Mouse (Mus musculus): ENCODE measurements around the gene Prodh2. TPM values are rescaled to one million over a fixed set of nuclear protein-coding genes. Genes with fewer than 3 reads are reported as not detected.
"Not testable (repeated sequence)": the region's sequence is repeated elsewhere in the genome, so short reads cannot be mapped to it uniquely, and the experiment has no call there.

Gene Prodh2
- total RNA-seq, 1 experiment from 2014 or later: 33.4 TPM

DNA sequence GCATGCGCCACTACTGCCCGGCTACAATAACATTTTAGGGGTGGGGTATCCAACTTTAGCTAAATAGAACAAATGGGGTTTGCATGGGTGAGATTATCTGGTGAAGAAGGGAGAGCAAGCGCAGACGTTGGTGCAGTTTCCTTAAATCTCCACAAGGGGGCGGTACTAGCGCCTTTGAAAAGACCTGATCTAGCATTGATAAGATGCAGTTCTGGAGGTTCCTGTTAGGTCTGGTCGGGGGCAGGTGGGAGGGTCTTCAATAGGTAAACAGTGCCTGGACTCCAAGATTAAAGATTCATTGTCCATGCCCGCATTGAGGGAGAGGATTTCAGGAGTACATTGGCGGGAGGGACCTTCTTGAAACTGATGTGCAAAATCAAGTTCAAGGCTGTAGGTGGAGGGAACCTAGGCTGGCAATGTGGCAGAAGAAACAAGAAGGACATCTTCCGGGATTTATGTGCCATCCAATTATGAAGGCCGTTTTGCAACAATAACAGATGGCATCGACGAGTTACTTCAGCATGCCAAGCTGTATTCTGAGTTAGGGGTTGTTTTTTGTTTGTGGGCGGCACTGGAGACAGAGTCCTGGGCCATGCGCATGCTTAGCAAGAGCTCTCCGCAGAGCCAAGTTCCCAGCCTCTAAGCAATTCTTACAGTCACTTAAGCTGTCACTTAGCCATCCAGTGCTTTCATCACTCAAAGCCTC, 3.0 kb upstream of the Prodh2 start:
- DNase-seq: peak; percentile 62

DNA sequence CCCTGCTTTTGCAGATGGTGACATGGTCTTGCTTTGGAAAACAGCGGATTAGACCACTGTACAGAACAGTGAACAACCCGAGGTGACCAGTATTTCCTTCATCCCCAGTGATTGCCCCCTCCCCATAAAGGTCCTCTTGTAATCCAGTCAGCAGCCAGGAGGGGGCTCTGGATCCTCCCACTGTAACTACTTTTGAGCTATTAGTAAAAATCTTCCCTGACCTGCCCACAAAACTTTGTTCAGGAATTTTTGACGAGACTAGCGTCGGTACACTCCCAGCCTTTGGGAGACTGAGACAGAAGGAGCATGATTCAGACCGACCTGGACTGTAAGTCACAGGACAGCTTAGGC, 2.5 kb upstream of the Prodh2 start:
- DNase-seq: no peak

DNA sequence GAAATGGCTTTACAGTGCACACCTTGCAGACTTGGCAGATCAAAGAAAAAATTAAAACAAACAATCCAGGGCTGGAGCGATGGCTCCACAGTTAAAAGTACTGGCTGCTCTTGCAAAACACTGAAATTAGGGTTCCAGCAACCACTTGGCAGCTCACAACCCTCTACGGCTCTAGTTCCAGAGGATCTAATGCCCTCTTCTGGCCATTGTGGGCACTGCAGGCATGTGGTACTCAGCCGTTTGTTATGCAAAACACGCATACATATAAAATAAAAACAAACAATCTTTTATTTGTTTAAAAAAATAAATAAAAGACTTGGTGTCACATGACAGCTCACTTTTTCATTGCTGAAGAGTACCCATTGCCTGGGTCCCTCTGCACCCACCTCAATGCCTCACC, 657 bp upstream of the Prodh2 start:
- peak; percentile 84 for DNase-seq

DNA sequence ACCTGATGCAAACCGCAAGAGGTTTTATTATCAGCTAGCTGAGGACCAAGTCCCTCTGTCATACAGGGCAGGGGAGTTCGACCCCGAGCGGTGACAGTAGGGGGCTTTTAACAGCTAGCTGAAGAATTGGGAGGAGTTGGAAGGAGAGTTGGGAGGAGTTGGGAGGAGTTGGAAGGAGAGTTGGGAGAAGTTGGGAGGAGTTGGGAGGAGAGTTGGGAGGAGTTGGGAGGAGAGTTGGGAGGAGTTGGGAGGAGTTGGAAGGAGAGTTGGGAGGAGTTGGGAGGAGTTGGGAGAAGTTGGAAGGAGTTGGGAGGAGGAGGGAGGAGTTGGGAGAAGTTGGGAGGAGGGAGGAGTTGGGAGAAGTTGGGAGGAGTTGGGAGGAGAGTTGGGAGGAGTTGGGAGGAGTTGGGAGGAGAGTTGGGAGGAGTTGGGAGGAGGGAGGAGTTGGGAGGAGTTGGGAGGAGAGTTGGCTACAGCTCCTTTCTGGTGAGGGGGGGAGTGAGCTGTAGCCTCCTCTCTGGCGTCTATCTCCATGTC, 2.2 kb downstream of the Prodh2 start:
- peak; percentile 18 for DNase-seq

GRCm38 (mm10) chr7:30501159-30501558, 7.7 kb downstream of the Prodh2 start:
- DNase-seq: not testable (repeated sequence)

GRCm38 (mm10) chr7:30508061-30508460, 14.6 kb downstream of the Prodh2 start:
- DNase-seq: no peak

DNA sequence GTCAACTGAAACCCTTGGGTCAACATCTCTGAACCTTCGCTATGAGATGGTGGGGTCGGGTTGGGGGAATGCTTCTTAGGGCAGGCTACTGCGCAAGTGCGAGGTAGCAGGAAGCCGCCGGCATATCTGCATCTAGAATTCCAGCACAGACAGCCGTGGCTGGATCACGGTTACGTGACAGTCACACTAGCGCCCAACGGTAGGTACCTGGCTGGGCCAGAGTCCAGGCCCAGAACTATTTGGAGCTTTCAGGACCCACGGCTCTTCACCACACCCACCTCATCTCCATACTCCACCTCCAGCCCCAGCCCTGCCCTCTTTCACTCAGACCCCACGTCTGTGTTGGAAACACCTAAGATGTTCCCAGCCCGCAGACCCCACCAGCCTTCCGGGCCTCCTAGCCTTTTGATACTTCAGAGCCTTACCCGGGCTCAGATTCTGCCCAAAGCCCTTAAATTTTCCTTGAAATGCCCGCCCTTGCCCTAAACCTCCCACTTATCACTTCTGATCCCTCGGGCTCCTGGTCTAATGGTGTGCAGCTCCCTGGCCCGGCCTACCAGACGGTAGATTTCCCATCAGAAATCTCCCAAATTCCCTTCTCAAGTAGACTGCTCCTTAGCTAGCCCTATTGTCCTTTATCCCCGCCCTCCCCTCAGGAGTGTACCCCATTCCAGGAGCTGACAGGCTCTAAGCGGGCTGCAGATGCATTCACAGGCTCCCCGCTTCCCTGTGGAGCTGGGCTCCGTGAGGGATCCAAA, 21.8 kb downstream of the Prodh2 start:
- no peak for DNase-seq

GRCm38 (mm10) chr7:30518325-30518724, 24.9 kb downstream of the Prodh2 start:
- DNase-seq: no peak

GRCm38 (mm10) chr7:30520396-30520795, 27.0 kb downstream of the Prodh2 start:
- DNase-seq: no peak

DNA sequence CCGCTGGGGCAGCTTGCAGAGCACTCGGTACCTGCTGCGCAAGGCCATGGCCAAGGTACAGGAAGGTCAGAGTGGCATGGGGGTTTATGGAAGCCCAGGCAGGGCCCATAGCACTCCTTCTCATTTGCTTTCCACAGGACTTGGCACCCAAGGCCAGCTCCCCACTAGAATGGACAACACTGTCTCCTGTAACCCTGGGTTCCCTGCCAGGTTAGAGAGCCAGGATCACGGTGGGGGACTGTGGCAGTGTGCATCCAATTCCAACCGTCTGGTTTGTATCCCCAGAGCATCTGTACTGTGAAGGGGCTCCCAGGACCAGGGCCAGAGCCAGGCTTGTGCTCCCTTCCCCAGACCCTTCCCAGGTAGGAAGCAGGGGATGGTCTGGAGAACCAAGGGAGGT, 27.4 kb downstream of the Prodh2 start:
- DNase-seq: no peak

GRCm38 (mm10) chr7:30522871-30523270, 29.4 kb downstream of the Prodh2 start:
- DNase-seq: no peak

- DNase-seq: peak; percentile 20
Observed at GRCm38 (mm10) chr7:30524487-30524886, 31.1 kb downstream of the Prodh2 start.

DNA sequence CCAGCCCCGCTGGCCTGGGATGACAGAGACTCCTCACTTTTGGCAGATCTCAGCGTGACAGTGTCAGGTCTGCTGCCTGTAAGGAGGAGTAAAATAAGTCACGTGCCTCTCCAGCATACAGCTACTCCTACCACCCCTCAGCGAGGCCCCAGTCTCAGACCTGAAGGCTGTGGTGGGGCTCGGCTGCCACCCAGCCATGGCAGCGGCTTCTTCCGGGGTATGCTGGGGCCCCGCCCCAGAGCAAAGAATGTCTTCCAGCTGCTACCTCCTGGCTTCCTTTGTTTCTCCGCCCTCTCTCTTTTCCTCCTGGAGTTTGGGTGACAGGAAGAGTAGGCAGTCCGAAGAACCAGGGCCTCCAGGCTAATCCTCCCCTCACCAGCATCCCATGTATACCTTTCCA, 32.5 kb downstream of the Prodh2 start:
- DNase-seq: no peak

GRCm38 (mm10) chr7:30526399-30526798, 33.0 kb downstream of the Prodh2 start:
- DNase-seq: no peak

DNA sequence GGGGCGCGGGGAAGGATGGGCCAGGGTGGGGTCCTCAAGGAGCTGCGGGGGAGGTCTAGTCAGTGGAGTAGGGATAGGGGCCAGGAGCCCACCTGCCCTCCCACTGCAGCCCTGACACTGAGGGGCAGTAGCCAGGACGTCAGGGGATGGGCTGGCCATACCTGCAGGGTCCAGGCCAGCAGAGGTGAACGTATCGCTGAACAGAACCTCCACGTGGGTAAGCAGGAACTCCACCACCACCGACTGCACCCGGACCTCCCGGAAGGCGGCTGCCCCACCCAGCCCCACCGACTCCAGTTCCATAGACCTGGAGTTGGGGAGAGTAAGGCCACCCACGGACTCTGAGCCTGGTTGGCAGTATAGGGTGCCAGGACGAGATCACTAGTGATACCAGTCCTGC, 33.6 kb downstream of the Prodh2 start:
- no peak for DNase-seq

DNA sequence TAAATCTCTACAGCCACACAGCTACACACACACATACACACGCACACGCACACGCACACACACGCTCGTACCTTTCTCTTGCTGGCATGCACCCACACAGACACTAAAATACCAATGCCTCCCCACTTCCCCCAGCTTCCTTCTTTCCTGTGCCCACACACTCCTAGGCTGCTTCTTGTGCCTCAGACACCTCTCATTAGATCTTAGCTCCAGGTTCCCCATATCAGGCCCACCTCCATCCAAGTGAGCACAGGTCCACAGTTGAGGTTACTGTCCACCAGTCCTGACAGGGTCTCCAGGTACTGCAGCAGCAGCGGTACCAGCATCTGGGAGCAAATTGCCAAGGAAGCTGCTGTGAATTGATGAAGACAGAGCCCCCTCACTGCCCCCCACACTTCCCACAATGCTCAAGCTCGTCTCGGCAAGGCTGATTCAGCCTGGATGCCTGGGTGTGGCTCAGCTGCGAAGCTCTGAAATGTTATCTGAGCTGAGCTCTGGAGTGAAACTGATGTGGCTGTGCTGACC, 37.9 kb downstream of the Prodh2 start:
- DNase-seq: no peak

- peak; percentile 57 for DNase-seq
Observed at GRCm38 (mm10) chr7:30532931-30533330, 39.5 kb downstream of the Prodh2 start.

DNA sequence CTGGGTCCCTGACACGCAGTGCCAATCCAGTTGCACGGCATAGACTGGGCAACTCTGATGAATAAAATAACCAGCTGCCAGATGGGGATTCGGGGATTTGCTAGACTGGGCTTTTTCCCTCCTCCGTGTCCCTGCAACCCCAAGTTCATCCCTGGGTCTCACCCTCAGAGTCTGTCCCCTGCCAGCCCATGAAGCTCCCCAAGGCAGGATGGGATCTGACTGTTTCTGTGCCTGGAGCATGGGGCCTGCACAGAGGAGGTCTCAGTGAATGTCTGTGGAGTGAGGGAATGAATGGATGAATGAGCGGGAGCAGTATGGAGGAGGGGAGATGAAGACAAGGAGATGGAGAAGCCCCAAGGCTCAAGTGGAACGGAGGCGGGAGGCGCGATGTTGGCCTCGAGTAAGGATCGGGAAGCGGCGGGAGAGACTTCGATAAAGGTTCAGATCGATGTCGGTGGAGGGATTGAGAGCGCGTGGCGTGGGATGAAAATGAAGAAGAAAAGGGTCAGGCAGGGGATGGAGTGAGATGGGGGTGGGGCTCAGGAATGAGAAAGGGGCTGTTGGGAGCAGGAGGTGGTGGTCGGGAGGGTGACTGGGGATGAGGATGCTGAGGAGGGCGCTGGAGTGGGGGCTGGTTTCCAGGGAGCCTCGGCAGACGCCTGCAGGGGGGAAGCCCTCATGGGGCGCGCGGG, 40.7 kb downstream of the Prodh2 start:
- DNase-seq: peak; percentile 16

DNA sequence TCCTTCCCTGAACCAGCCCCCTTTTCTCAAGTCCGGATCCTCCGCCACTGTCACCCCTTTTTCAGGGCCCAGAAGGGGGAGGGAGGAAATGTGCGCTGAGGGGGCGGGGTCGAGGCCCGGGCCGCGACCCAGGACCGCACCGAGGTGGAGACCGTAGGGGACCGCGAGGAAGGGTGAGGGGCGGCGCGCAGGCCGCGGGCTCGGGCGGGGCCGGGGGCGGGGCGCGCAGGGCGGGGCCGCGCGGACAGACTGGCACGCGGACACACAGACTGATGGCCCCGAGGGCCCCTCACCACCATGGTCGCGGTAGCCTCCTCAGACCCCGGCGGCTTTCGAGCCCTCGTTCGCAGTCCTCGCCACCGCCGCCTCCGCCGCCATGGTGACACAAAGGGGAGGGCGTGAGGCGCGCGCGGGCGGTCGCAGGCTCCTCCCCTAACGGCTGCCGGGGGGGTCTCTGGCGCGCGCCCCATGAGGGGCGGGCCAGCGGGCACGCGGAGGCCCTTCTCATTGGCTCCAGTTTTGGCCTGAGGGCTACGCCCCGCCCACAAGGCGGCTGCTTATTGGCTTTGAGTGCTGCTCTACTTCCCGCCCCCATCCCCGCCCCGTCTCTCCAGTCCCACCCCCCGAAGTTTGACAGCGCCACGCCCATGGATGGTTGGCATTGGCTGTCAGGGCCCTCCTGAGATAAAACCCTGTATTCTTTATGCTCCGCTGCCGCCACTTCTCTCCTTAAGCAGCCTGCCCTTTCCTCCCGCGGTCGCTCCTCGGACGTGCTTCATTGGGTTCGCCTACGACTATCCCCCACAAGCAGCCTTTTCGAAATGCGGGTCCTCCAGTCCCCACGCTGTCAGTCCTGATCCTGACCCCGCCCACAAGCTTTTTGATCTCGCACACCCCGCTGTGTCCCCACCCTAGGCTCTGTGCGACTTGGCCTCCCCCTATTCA, 41.5 kb downstream of the Prodh2 start, which contains the start of gene Arhgap33:
TSS of gene Arhgap33 (minus strand) at position 428 of the 945 bp plus-strand sequence.
- DNase-seq: peak; percentile 97

DNA sequence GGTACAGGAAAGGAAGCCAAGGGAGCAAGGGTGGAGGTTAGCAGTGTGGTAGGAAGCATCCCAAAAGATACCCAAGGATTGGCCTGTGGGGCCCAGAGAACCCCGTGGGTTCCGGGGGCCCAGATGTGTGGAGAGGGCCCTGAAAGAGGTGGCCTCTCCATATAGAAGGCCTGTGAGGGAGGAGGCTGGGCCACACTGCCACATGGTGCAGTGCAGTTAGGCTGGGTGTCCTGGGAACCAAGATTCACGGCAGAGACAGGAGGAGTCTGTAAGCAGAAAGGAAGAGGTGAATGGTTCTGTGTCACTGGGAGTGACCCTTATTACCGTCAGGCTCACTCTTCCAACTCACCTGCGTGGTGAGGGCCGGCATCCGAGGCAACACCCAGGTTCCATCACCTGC, 47.1 kb downstream of the Prodh2 start:
- no peak for DNase-seq

GRCm38 (mm10) chr7:30544327-30544726, 50.9 kb downstream of the Prodh2 start:
- no peak for DNase-seq

DNA sequence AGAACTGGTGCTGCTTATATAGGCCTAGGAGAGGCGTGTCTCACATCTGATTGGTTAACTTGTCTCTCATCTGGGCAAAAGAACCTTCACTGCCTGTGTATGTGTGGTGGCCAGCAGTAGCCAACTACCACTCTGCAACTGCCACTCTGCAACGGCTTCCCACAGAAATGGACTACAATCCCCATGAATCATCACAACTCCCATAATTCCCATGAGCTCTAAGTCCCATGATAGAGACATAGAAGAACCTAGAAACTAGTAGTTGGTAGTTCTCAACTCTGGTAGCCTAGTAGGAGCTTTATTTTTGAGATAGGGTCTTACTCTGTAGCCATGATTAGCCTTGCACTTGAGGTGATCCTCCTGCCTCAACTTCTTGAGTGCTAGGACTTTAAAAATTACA, 56.5 kb downstream of the Prodh2 start:
- no peak for DNase-seq
